Mouse (Mus musculus): ENCODE results near the gene Trnau1ap. TPM values are rescaled to one million over a fixed set of nuclear protein-coding genes. Genes with fewer than 3 reads are reported as not detected.
A peak's percentile ranks its signal among the peaks of the same experiment; 100 is the strongest.

Gene Trnau1ap
- polyA plus RNA-seq, 1 experiment from 2014 or later, result 62.6 TPM

DNA sequence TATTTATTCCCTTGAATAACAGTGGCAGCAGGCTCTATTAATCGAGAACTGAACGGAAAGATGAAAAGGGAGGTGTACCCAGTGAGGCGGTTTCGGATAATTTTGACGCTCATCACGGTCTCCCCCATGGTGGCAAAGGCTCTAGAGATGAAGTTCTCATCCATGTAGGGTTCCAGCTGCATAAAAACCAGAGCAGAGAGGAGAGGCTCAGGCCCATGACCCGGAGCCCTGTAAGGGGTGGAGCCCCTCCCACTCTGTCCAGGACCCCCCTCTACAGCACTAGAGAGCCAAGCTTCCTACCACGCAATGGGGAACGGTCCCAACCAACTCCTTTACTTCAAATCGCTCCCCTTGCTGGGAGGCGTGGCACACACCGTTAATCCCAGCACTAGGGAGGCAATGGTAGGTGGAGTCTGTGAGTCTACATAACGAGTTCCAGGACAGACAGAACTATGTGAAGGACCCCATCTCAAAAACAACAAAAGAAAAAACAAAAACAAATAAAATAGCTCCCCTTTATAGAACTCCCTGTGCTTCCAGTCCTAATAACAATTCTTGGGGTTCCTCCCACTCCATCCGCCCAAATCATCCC lies 851 bp downstream of the Trnau1ap start:
- no peaks in the 10 kb centered on the region for H3K9me3 ChIP-seq (replicated peaks; ENCODE audit: control insufficient read depth, low read length)
- no peaks in the 10 kb centered on the region for H3K27me3 ChIP-seq (ENCODE audit: control insufficient read depth, insufficient read depth, low read length)
- H3K4me3 ChIP-seq (replicated peaks; ENCODE audit: low read length), result peak overlapping the region; percentile 88
- H3K27ac ChIP-seq (ENCODE audit: low read length), result peak overlapping the region; percentile 94
- H3K4me1 ChIP-seq (ENCODE audit: control insufficient read depth, insufficient read depth, low read length), result peaks cover 12% of the 10 kb centered on the region
- WGBS, result 44% methylated on average over 14 of the region's 14 CpGs
- peak overlapping the region; percentile 97 for H3K9ac ChIP-seq (ENCODE audit: low read length)
- H3K4me2 ChIP-seq (ENCODE audit: low read depth, low read length), result peak overlapping the region; percentile 70
- no peak for ATAC-seq (ENCODE audit: insufficient read depth, low FRiP score)
- peaks cover 18% of the 10 kb centered on the region; the same call in 1 of the 2 replicates for H3K36me3 ChIP-seq (ENCODE audit: control insufficient read depth, insufficient read depth, low read length)

DNA sequence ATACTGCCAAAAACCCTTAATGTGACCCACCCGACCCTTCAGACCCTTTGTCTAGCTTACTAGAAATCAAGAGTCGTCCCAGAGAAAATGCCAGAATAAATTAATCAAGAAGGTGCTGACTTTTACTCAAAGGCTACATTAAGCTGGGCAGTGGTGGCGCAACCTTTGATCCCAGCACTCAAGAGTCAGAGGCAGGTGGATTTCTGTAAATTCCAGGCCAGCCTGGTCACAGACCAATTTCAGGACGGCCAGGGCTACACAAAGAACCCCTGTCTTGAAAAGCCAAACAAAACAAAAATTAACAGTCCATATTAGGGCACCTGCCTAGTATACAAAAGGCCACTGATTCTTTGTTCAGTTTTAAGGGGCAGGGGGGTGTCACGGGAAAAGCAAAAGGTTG lies 2.9 kb downstream of the Trnau1ap start:
- Histone ChIP-seq H3K4me1 (ENCODE audit: control insufficient read depth, insufficient read depth, low read length) (peaks cover 12% of the 10 kb centered on the region), H3K27me3 (ENCODE audit: control insufficient read depth, insufficient read depth, low read length) (no peaks in the 10 kb centered on the region), H3K9ac (ENCODE audit: low read length) (no peak overlapping the region), H3K4me3 (replicated peaks; ENCODE audit: low read length) (no peak overlapping the region), H3K9me3 (replicated peaks; ENCODE audit: control insufficient read depth, low read length) (no peaks in the 10 kb centered on the region), H3K27ac (ENCODE audit: low read length) (no peak overlapping the region), H3K36me3 (ENCODE audit: control insufficient read depth, insufficient read depth, low read length) (peaks cover 3% of the 10 kb centered on the region; the same call in 1 of the 2 replicates), H3K4me2 (ENCODE audit: low read depth, low read length) (no peak overlapping the region)
- 70% methylated on average over 5 of the region's 5 CpGs for WGBS
- no peak for ATAC-seq (ENCODE audit: insufficient read depth, low FRiP score)

- ATAC-seq (ENCODE audit: insufficient read depth, low FRiP score), result no peak
- Histone ChIP-seq H3K36me3 (ENCODE audit: control insufficient read depth, insufficient read depth, low read length) (peaks cover 27% of the 10 kb centered on the region), H3K4me1 (ENCODE audit: control insufficient read depth, insufficient read depth, low read length) (no peaks in the 10 kb centered on the region), H3K4me2 (ENCODE audit: low read depth, low read length) (no peak overlapping the region), H3K4me3 (replicated peaks; ENCODE audit: low read length) (no peak overlapping the region), H3K27ac (ENCODE audit: low read length) (no peak overlapping the region), H3K9me3 (replicated peaks; ENCODE audit: control insufficient read depth, low read length) (no peaks in the 10 kb centered on the region), H3K9ac (ENCODE audit: low read length) (no peak overlapping the region), H3K27me3 (ENCODE audit: control insufficient read depth, insufficient read depth, low read length) (no peaks in the 10 kb centered on the region)
- 85% methylated on average over 8 of the region's 8 CpGs for WGBS
Observed at GRCm38 (mm10) chr4:132315711-132316110, 13.6 kb downstream of the Trnau1ap start.

- Histone ChIP-seq H3K36me3 (ENCODE audit: control insufficient read depth, insufficient read depth, low read length) (peaks cover 35% of the 10 kb centered on the region), H3K4me2 (ENCODE audit: low read depth, low read length) (no peak overlapping the region), H3K27me3 (ENCODE audit: control insufficient read depth, insufficient read depth, low read length) (no peaks in the 10 kb centered on the region), H3K4me1 (ENCODE audit: control insufficient read depth, insufficient read depth, low read length) (peaks cover 11% of the 10 kb centered on the region), H3K4me3 (replicated peaks; ENCODE audit: low read length) (no peak overlapping the region), H3K9me3 (replicated peaks; ENCODE audit: control insufficient read depth, low read length) (no peaks in the 10 kb centered on the region), H3K27ac (ENCODE audit: low read length) (no peak overlapping the region), H3K9ac (ENCODE audit: low read length) (no peak overlapping the region)
- no peak for ATAC-seq (ENCODE audit: insufficient read depth, low FRiP score)
- WGBS, result 82% methylated on average over 5 of the region's 5 CpGs
Observed at GRCm38 (mm10) chr4:132312627-132313026, 16.7 kb downstream of the Trnau1ap start.

DNA sequence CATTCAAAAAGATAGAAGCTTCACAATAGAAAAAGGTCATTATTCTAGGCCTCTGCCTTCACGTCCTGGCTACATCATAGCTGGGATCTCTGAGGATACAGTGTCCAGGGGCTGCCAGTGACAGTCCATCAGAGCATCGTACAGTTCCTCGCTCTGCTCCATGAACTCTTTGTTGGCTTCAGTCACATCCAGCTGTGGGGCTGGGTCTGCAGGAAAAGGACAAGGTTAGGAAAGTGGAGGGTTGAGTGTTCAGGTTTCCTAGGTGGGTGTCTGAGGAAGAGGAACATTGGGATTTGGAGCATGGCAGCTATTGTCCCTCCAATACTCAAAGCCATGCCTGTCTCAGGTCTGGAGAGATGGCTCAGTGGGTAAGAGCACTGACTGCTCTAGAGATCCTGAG lies 17.5 kb downstream of the Trnau1ap start:
- H3K9me3 ChIP-seq (replicated peaks; ENCODE audit: control insufficient read depth, low read length), result no peaks in the 10 kb centered on the region
- no peak overlapping the region for H3K4me3 ChIP-seq (replicated peaks; ENCODE audit: low read length)
- no peak overlapping the region for H3K27ac ChIP-seq (ENCODE audit: low read length)
- no peak for ATAC-seq (ENCODE audit: insufficient read depth, low FRiP score)
- H3K36me3 ChIP-seq (ENCODE audit: control insufficient read depth, insufficient read depth, low read length), result peaks cover 31% of the 10 kb centered on the region
- no peaks in the 10 kb centered on the region for H3K27me3 ChIP-seq (ENCODE audit: control insufficient read depth, insufficient read depth, low read length)
- H3K4me1 ChIP-seq (ENCODE audit: control insufficient read depth, insufficient read depth, low read length), result peaks cover 11% of the 10 kb centered on the region
- H3K9ac ChIP-seq (ENCODE audit: low read length), result no peak overlapping the region
- H3K4me2 ChIP-seq (ENCODE audit: low read depth, low read length), result no peak overlapping the region
- WGBS, result 41% methylated on average over 3 of the region's 3 CpGs

GRCm38 (mm10) chr4:132311209-132311608 lies 18.1 kb downstream of the Trnau1ap start:
- no peak for ATAC-seq (ENCODE audit: insufficient read depth, low FRiP score)
- H3K9me3 ChIP-seq (replicated peaks; ENCODE audit: control insufficient read depth, low read length), result no peaks in the 10 kb centered on the region
- no peak overlapping the region for H3K4me3 ChIP-seq (replicated peaks; ENCODE audit: low read length)
- H3K9ac ChIP-seq (ENCODE audit: low read length), result no peak overlapping the region
- WGBS, result 53% methylated on average over 1 of the region's 1 CpGs
- H3K4me2 ChIP-seq (ENCODE audit: low read depth, low read length), result no peak overlapping the region
- H3K4me1 ChIP-seq (ENCODE audit: control insufficient read depth, insufficient read depth, low read length), result peaks cover 11% of the 10 kb centered on the region
- no peaks in the 10 kb centered on the region for H3K27me3 ChIP-seq (ENCODE audit: control insufficient read depth, insufficient read depth, low read length)
- H3K36me3 ChIP-seq (ENCODE audit: control insufficient read depth, insufficient read depth, low read length), result peaks cover 28% of the 10 kb centered on the region
- no peak overlapping the region for H3K27ac ChIP-seq (ENCODE audit: low read length)

GRCm38 (mm10) chr4:132309849-132310472 lies 19.4 kb downstream of the Trnau1ap start:
- Histone ChIP-seq H3K4me2 (ENCODE audit: low read depth, low read length) (peak overlapping the region; percentile 95), H3K4me3 (replicated peaks; ENCODE audit: low read length) (peak overlapping the region; percentile 60), H3K9me3 (replicated peaks; ENCODE audit: control insufficient read depth, low read length) (no peaks in the 10 kb centered on the region), H3K27me3 (ENCODE audit: control insufficient read depth, insufficient read depth, low read length) (no peaks in the 10 kb centered on the region), H3K27ac (ENCODE audit: low read length) (peak overlapping the region; percentile 73), H3K9ac (ENCODE audit: low read length) (peak overlapping the region; percentile 77), H3K4me1 (ENCODE audit: control insufficient read depth, insufficient read depth, low read length) (peaks cover 11% of the 10 kb centered on the region), H3K36me3 (ENCODE audit: control insufficient read depth, insufficient read depth, low read length) (peaks cover 28% of the 10 kb centered on the region)
- 29% methylated on average over 10 of the region's 10 CpGs for WGBS
- peak; percentile 43; the same call in 1 of the 2 replicates for ATAC-seq (ENCODE audit: insufficient read depth, low FRiP score)

- peak overlapping the region; percentile 95 for H3K4me2 ChIP-seq (ENCODE audit: low read depth, low read length)
- H3K4me1 ChIP-seq (ENCODE audit: control insufficient read depth, insufficient read depth, low read length), result peaks cover 11% of the 10 kb centered on the region
- no peak for ATAC-seq (ENCODE audit: insufficient read depth, low FRiP score)
- WGBS, result under 1% methylated on average over 15 of the region's 15 CpGs
- peak overlapping the region; percentile 77 for H3K9ac ChIP-seq (ENCODE audit: low read length)
- peak overlapping the region; percentile 73 for H3K27ac ChIP-seq (ENCODE audit: low read length)
- H3K36me3 ChIP-seq (ENCODE audit: control insufficient read depth, insufficient read depth, low read length), result peaks cover 28% of the 10 kb centered on the region
- no peaks in the 10 kb centered on the region for H3K27me3 ChIP-seq (ENCODE audit: control insufficient read depth, insufficient read depth, low read length)
- peak overlapping the region; percentile 60 for H3K4me3 ChIP-seq (replicated peaks; ENCODE audit: low read length)
- H3K9me3 ChIP-seq (replicated peaks; ENCODE audit: control insufficient read depth, low read length), result no peaks in the 10 kb centered on the region
Observed at GRCm38 (mm10) chr4:132309140-132309848, 20.0 kb downstream of the Trnau1ap start.

Measured in stomach, embryonic 16.5 days (tissue).